8 mouse cellular contexts compared by ENCODE assay signal in genomic region chr7:37360171-37360570, GRCm38 (mm10).
DNase-seq lines count a peak whose midpoint lies in the region; TF ChIP-seq lines count a peak whose summit lies in the region.

No protein-coding gene starts in this region.

- TF ChIP-seq CTCF in left cerebral cortex, adult 2 months (IDR thresholded peaks at IDR 0.05): peak; percentile 93

- peak; percentile 40 to 62 for DNase-seq in cerebellum, adult 18-20 months
- DNase-seq in cerebellum, adult 11-12 months: no peak
- no peak for DNase-seq in left cerebral cortex, adult 2 months (ENCODE audit: extremely low spot score in 1 of 2, low spot score in 2 of 2)
- DNase-seq in left cerebral cortex, adult 8-10 months (ENCODE audit: low spot score in 2 of 2): no peak
- peak; percentile 38 for DNase-seq in adipocyte (ENCODE audit: low spot score)
- DNase-seq in kidney, postnatal 36 days: peak; percentile 16 to 58
- no peak for DNase-seq in yolk sac, embryonic 10.5 days (ENCODE audit: low spot score)
- no peak for DNase-seq in gastrocnemius, adult 8-10 months (ENCODE audit: low spot score in 2 of 2)

- intact Hi-C loops in left cerebral cortex, adult 2 months (cut with DNase I): no loop called here

- no peak overlapping the region for H3K4me3 ChIP-seq in left cerebral cortex, adult 2 months

- no peak overlapping the region for H3K27ac ChIP-seq in left cerebral cortex, adult 2 months

Comparison
In these comparisons a context has a peak if more than half of its experiments do, and no peak if none do; other contexts are left out.
1. DNase-seq: peak in cerebellum, adult 18-20 months (2 of 2), adipocyte (single experiment) and kidney, postnatal 36 days (2 of 2); none in cerebellum, adult 11-12 months (single experiment), left cerebral cortex, adult 2 months (0 of 2), left cerebral cortex, adult 8-10 months (0 of 2), yolk sac, embryonic 10.5 days (single experiment) and gastrocnemius, adult 8-10 months (0 of 2).